Mouse (Mus musculus) hindbrain, embryonic 16.5 days (tissue): ENCODE results near the gene Scarf1. TPM values are rescaled to one million over a fixed set of nuclear protein-coding genes. Genes with fewer than 3 reads are reported as not detected.

Experiments used
- ATAC-seq: fragments of 200-750 bp; cut with Nextera tagmentation; 2 replicates; pipeline ENCODE4 v1.8.0; 2017; ENCODE audit warnings: moderate TSS enrichment, moderate library complexity
- H3K27ac ChIP-seq: fragments of 300-500 bp; sonication (generic); 2 replicates; pipeline ENCODE4 v1.5.1; 2014; ENCODE audit warnings: low read depth, mild to moderate bottlenecking, control low read depth, low read length, moderate library complexity
- H3K27me3 ChIP-seq: fragments of 300-500 bp; sonication (generic); replicated peaks from 2 replicates; pipeline ENCODE4 v1.6.1; 2014; ENCODE audit warnings: low read length; ENCODE audit not compliant: control insufficient read depth, insufficient read depth
- H3K36me3 ChIP-seq: fragments of 300-500 bp; sonication (generic); 2 replicates; pipeline ENCODE4 v1.6.1; 2014; ENCODE audit warnings: mild to moderate bottlenecking, low read length, moderate library complexity, mixed read lengths; ENCODE audit not compliant: control insufficient read depth, insufficient read depth
- H3K4me1 ChIP-seq: fragments of 300-500 bp; sonication (generic); 2 replicates; pipeline ENCODE4 v1.6.1; 2014; ENCODE audit warnings: low read depth, low read length; ENCODE audit not compliant: control insufficient read depth, insufficient read depth
- H3K4me2 ChIP-seq: fragments of 300-500 bp; sonication (generic); 2 replicates; pipeline ENCODE4 v1.6.1; 2014; ENCODE audit warnings: mild to moderate bottlenecking, low read length, control low read depth, moderate library complexity
- H3K4me3 ChIP-seq: fragments of 300-500 bp; sonication (generic); 2 replicates; pipeline ENCODE4 v1.5.1; 2014; ENCODE audit warnings: mild to moderate bottlenecking, low read length, control low read depth, moderate library complexity
- H3K9ac ChIP-seq: fragments of 300-500 bp; sonication (generic); 2 replicates; pipeline ENCODE4 v1.6.1; 2014; ENCODE audit warnings: low read depth, mild to moderate bottlenecking, control low read depth, low read length, moderate library complexity
- H3K9me3 ChIP-seq: fragments of 300-500 bp; sonication (generic); 2 replicates; pipeline ENCODE4 v1.6.1; 2014; ENCODE audit warnings: mild to moderate bottlenecking, low read length, moderate library complexity; ENCODE audit not compliant: control insufficient read depth
- WGBS: fragments of 180-500 bp; shearing (Covaris S2); extraction: QIAGEN DNeasy Blood & Tissue Kit; methylation state at CpG from one replicate; pipeline ENCODE4 v1.1.7; 2014; 5-methylcytosine and 5-hydroxymethylcytosine counted together
- polyA plus RNA-seq: library from polyadenylated mRNA; unstranded; fragments of >200 nt; fragmentation: Nextera tagmentation; extraction: Ambion mirVana; gene quantifications from 2 replicates; pipeline ENCODE4 v1.2.1, GENCODE M21; 2015

Gene Scarf1
- polyA plus RNA-seq, 1 experiment from 2014 or later: 4.2 TPM

DNA sequence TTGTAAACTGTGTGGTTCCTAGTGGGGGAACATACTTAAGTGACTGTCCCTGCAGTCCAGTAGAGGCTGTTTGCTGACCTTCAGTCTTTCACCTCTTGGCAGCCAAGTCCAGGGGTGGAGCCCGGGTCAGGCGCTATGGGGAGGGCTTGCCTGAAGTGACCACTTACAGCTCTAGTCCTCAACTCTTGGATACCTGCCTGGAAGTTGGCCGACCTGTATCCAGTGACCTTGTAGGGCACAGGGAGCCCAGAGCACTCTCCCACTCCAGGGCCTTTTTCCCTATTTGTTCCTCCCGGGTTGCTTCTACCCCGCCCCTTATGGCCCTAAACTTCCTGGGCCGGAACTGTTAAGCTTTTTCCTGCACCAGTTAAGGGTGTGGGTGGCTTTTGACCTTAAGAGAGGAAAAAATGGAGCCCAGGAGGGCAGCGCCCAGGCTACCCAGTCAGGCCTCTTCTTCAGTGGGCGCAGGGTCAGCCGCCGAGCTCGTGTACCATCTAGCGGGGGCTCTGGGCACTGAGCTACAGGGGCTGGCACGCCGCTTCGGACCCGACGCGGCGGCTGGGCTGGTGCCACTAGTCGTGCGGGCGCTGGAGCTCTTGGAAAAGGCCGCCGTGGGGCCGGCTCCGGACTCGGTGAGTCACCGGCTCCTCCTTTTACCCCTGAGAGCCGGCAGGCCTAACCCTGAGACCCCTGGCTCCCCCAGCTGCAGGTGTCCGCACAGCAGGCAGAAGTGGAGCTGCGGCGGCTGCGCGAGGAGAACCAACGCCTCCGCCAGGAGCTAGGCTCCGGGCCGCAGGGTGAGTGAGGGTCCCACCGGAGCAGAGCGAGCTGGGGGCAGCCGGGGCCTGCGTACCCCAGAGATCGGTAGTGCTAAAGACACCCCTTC, 3.4 kb upstream of the Scarf1 start, which contains the start of gene Rilp:
Gene Rilp, plus strand, starts transcription at position 354 of the 886 bp plus-strand sequence.
- Histone ChIP-seq H3K4me2 (peak within 1 kb of the TSS; percentile 83), H3K27ac (peak within 1 kb of the TSS; percentile 70), H3K36me3 (peaks cover 29% of the 10 kb centered on the region), H3K4me3 (peak within 1 kb of the TSS; percentile 50), H3K9ac (peak within 1 kb of the TSS; percentile 73), H3K9me3 (no peaks in the 10 kb centered on the region), H3K27me3 (no peaks in the 10 kb centered on the region), H3K4me1 (peaks cover 9% of the 10 kb centered on the region)
- 2% methylated on average over 43 of the region's 43 CpGs for WGBS
- ATAC-seq: peak; percentile 81

DNA sequence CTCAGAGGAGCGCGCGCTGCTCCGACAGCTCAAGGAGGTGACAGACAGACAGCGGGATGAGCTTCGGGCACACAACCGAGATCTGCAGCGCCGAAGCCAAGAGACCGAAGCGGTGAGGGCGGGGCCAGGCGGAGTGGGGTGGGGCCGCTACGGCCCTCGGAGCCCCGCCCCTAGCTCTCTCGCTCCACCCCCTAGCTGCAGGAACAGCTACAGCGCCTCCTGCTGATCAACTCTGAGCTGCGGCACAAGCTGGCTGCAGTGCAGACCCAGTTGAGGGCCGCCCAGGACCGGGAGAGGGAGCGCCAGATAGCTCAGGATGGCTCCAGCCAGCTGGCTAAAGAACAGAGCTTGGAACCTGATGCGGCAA, 2.7 kb upstream of the Scarf1 start:
- Histone ChIP-seq H3K27ac (peak overlapping the region; percentile 70), H3K9me3 (no peaks in the 10 kb centered on the region), H3K4me3 (peak overlapping the region; percentile 50), H3K4me2 (peak overlapping the region; percentile 83), H3K27me3 (no peaks in the 10 kb centered on the region), H3K9ac (peak overlapping the region; percentile 73), H3K36me3 (peaks cover 25% of the 10 kb centered on the region), H3K4me1 (peaks cover 9% of the 10 kb centered on the region)
- peak; percentile 90 for ATAC-seq
- WGBS: 2% methylated on average over 16 of the region's 24 CpGs

DNA sequence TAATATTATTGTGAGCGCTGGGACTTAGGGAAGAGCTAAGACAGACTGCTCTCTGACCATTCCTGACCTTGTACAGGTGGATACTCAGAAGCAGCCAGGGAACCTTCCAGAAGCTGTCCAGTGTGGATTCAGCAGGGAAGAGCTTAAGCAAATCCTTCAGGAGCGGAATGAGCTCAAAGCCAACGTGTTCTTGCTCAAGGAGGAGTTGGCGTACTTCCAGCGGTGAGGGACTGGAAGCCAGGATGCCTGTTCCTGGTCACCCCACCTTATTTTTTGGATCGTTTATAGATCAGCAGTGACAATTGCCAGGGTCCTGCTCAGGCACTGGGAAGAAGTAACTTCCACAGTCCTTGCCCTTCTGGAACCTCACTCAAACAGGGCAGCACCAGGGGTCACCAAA, 2.1 kb upstream of the Scarf1 start:
- no peak overlapping the region for H3K27ac ChIP-seq
- no peaks in the 10 kb centered on the region for H3K9me3 ChIP-seq
- no peak overlapping the region for H3K9ac ChIP-seq
- WGBS: 81% methylated on average over 6 of the region's 6 CpGs
- H3K4me1 ChIP-seq: peaks cover 9% of the 10 kb centered on the region
- H3K4me2 ChIP-seq: no peak overlapping the region
- no peak overlapping the region for H3K4me3 ChIP-seq
- ATAC-seq: no peak
- H3K36me3 ChIP-seq: peaks cover 19% of the 10 kb centered on the region
- no peaks in the 10 kb centered on the region for H3K27me3 ChIP-seq

DNA sequence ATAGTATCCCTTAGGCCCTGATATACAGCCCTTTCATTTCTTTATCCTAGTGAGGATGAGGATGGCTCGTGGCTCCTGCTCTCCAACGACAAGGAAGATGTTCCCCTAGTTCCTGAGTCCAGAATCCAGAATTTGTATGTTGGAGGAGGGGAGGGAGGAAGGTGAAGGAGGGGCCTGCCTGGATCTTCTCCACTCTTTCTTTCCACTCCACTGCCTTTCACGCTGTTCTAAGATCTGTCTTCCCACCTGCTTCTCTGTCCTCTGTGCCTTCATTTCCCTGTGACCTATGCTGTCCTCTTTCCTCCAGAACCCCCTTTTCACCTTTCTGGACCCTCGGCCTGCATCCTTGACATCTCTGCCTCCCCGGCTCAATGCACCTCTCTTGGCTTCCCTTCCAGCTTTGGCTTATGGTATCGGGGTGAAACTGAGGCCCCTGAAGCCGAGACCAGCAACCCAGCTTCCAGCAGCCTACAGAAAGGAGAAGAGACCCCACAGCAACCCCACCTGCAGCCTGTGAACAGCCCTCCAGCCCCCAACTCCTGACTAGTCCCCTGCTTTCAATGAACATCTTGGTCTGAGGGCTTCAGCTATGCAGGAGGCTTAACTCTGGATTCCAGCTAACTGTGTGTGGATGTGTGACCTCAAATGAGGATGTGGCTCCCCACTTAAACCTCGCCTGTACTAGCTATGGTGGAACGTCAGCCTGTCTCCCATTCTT, 880 bp upstream of the Scarf1 start:
- H3K9ac ChIP-seq: no peak overlapping the region
- peaks cover 9% of the 10 kb centered on the region for H3K4me1 ChIP-seq
- no peak overlapping the region for H3K4me3 ChIP-seq
- peaks cover 15% of the 10 kb centered on the region for H3K36me3 ChIP-seq
- 79% methylated on average over 9 of the region's 9 CpGs for WGBS
- ATAC-seq: no peak
- no peaks in the 10 kb centered on the region for H3K9me3 ChIP-seq
- H3K27me3 ChIP-seq: no peaks in the 10 kb centered on the region
- H3K4me2 ChIP-seq: no peak overlapping the region
- no peak overlapping the region for H3K27ac ChIP-seq

DNA sequence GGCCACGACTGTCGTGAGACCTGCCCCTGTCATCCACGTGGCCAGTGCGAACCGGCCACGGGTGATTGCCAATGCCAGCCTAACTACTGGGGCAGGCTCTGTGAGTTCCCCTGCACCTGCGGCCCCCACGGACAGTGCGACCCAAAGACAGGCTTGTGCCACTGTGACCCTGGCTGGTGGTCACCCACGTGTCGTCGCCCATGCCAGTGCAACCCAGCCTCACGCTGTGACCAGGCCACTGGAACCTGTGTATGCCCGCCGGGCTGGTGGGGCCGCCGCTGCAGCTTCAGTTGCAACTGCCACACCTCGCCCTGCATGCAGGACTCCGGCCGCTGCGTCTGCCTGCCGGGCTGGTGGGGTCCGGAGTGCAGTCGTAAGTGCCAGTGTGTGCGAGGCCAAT, 1.8 kb downstream of the Scarf1 start:
- no peak for ATAC-seq
- Histone ChIP-seq H3K4me2 (no peak overlapping the region), H3K4me1 (peaks cover 1% of the 10 kb centered on the region), H3K27me3 (no peaks in the 10 kb centered on the region), H3K9me3 (no peaks in the 10 kb centered on the region), H3K4me3 (no peak overlapping the region), H3K27ac (no peak overlapping the region), H3K36me3 (no peaks in the 10 kb centered on the region), H3K9ac (no peak overlapping the region)
- 91% methylated on average over 25 of the region's 25 CpGs for WGBS

DNA sequence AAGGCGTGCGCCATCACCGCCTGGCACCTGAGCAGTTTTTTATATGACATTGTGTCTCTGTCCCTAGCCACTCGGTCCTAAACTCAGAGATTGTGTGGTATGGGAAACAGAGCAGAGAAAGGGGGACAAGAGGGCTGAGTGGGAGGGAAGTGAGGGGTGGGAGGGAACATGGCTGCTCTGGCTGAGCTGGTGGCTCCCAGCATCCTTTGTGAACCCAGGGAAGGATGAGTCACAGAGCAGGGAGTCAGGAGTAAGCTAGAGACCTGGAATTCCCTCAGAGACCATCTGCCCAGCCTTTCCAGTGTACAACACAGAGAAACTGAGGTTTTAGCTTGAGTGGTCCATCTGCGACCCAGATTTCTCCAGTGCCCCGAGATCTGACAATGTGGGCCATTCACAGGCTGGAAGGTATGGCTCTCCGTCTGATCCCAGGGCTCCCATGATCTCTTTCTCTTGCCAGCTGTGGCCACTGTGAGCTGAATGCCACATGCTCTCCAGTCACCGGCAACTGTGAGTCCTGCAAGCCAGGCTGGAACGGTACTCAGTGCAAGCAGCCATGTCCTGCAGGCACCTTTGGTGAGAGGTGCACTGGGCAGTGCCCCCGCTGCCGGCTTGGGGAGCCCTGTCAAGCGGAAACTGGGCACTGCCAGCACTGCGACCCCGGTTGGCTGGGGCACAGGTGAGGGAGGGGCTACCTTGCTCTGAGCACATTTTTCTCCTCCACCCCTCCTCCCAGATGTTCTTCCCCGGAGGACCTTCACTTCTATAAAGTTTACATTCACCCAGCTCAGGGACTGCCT, 6.7 kb downstream of the Scarf1 start:
- no peaks in the 10 kb centered on the region for H3K36me3 ChIP-seq
- H3K9ac ChIP-seq: no peak overlapping the region
- no peaks in the 10 kb centered on the region for H3K27me3 ChIP-seq
- no peaks in the 10 kb centered on the region for H3K4me1 ChIP-seq
- no peak overlapping the region for H3K4me3 ChIP-seq
- H3K4me2 ChIP-seq: no peak overlapping the region
- no peak for ATAC-seq
- 76% methylated on average over 15 of the region's 15 CpGs for WGBS
- no peak overlapping the region for H3K27ac ChIP-seq
- H3K9me3 ChIP-seq: no peaks in the 10 kb centered on the region

DNA sequence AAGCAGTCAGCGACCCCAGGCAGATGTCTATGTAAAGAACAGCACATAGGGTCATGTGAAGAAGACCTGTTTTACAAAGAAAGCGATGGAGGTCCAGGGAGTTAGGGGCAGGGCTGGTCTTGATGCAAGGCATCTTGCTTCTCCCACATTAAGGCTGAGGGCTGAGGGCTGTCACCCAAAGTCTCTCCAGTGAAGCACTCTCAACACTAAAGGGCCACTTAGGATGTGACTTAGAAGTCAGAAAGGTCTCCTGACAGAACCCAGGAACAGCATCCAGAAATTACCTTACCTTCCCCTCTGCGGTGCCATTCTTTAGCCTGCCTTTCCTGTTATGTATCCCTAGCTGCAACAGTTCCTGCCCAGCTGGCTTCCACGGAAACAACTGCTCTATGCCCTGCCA, 8.3 kb downstream of the Scarf1 start:
- 0 out of 2 replicates have a peak, but pooled peaks cover 2% of the 10 kb centered on the region for H3K27me3 ChIP-seq
- no peaks in the 10 kb centered on the region for H3K4me1 ChIP-seq
- H3K9ac ChIP-seq: no peak overlapping the region
- H3K4me3 ChIP-seq: no peak overlapping the region
- H3K36me3 ChIP-seq: no peaks in the 10 kb centered on the region
- 85% methylated on average over 4 of the region's 4 CpGs for WGBS
- no peak overlapping the region for H3K27ac ChIP-seq
- no peak for ATAC-seq
- H3K9me3 ChIP-seq: no peaks in the 10 kb centered on the region
- H3K4me2 ChIP-seq: no peak overlapping the region

DNA sequence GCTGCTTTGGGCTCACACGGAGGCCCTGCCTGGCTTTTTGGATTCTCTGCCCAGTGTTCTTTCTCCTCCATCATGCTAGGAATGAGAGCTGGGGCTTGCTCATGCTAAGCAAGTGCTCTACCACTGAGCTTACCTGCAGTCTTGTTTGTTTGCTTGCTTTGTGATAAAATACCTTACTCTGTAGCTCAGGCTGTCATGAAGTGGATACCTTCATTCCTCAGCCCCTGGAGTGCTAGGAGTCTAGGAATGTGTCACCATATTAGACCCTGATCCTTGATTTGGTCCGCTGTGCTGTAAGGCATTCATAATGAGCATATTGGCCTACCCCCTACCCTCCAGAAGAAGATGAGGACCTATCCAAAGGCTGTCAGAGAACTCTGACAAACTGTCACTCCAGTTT, 9.5 kb downstream of the Scarf1 start:
- H3K4me1 ChIP-seq: no peaks in the 10 kb centered on the region
- H3K36me3 ChIP-seq: no peaks in the 10 kb centered on the region
- WGBS: 90% methylated on average over 2 of the region's 2 CpGs
- 0 out of 2 replicates have a peak, but pooled peaks cover 2% of the 10 kb centered on the region for H3K27me3 ChIP-seq
- no peak for ATAC-seq
- no peaks in the 10 kb centered on the region for H3K9me3 ChIP-seq
- no peak overlapping the region for H3K9ac ChIP-seq
- no peak overlapping the region for H3K4me3 ChIP-seq
- no peak overlapping the region for H3K27ac ChIP-seq
- H3K4me2 ChIP-seq: no peak overlapping the region
